Mouse (Mus musculus) liver, adult 2 months (tissue): ENCODE results near the gene Actl10. TPM values are rescaled to one million over a fixed set of nuclear protein-coding genes. Genes with fewer than 3 reads are reported as not detected.

Experiments
- DNase-seq: peaks from one replicate; pipeline ENCODE4 v3.0.0-alpha.2; 2011; ENCODE audit warnings: low read depth, low spot score; ENCODE audit errors: extremely low read depth
- H3K27ac ChIP-seq: fragments of 200-500 bp; replicated peaks from 2 replicates; pipeline ENCODE4 v1.5.1; 2012; ENCODE audit warnings: low read depth, mild to moderate bottlenecking, control low read depth, inconsistent platforms, low read length; ENCODE audit not compliant: insufficient read depth
- H3K27me3 ChIP-seq: fragments of 200-500 bp; 2 replicates; pipeline ENCODE4 v1.6.1; 2012; ENCODE audit warnings: mild to moderate bottlenecking, moderate library complexity, low read length, inconsistent platforms; ENCODE audit not compliant: control insufficient read depth, insufficient read depth
- H3K36me3 ChIP-seq: fragments of 200-500 bp; 2 replicates; pipeline ENCODE4 v1.6.1; 2012; ENCODE audit warnings: low read length, inconsistent platforms; ENCODE audit not compliant: control insufficient read depth, insufficient read depth
- H3K4me1 ChIP-seq: fragments of 200-500 bp; 2 replicates; pipeline ENCODE4 v1.6.1; 2011; ENCODE audit warnings: low read length; ENCODE audit not compliant: control insufficient read depth, insufficient read depth
- H3K4me3 ChIP-seq: fragments of 200-500 bp; 2 replicates; pipeline ENCODE4 v1.5.1; 2011; ENCODE audit warnings: low read depth, mild to moderate bottlenecking, control low read depth, low read length, moderate library complexity; ENCODE audit not compliant: insufficient read depth
- H3K79me2 ChIP-seq: fragments of 200-500 bp; 2 replicates; pipeline ENCODE4 v1.6.1; 2012; ENCODE audit warnings: inconsistent platforms, mild to moderate bottlenecking, low read length, moderate library complexity; ENCODE audit not compliant: control insufficient read depth, insufficient read depth
- H3K9ac ChIP-seq: fragments of 200-500 bp; 2 replicates; pipeline ENCODE4 v1.6.1; 2012; ENCODE audit warnings: low read depth, mild to moderate bottlenecking, control low read depth, inconsistent platforms, low read length
- CTCF ChIP-seq: fragments of 200-500 bp; IDR thresholded peaks from 2 replicates; pipeline ENCODE4 v1.5.1; 2011; ENCODE audit warnings: low read depth, low read length, control low read depth
- POLR2A ChIP-seq: fragments of 200-500 bp; IDR thresholded peaks from 2 replicates; pipeline ENCODE4 v1.6.1; 2011; ENCODE audit warnings: low read length, control low read depth; ENCODE audit not compliant: insufficient read depth; ENCODE audit errors: extremely low read depth
- WGBS: fragments of 180-500 bp; shearing (Covaris S2); methylation state at CpG from one replicate; pipeline ENCODE4 v1.1.7; 2018; 5-methylcytosine and 5-hydroxymethylcytosine counted together
- polyA plus RNA-seq: library from polyadenylated mRNA; depleted of rRNA; stranded (reverse); fragments of >200 nt; gene quantifications from 2 replicates; pipeline ENCODE4 v1.2.3, GENCODE M21; 2012
- total RNA-seq: library from RNA; depleted of rRNA; stranded (reverse); fragments of >200 nt; gene quantifications from 2 replicates; pipeline ENCODE4 v1.2.3, GENCODE M21; 2014

The Actl10 gene
- total and polyA plus RNA-seq, 2 experiments = 0.09 TPM; not detected in 1

DNA sequence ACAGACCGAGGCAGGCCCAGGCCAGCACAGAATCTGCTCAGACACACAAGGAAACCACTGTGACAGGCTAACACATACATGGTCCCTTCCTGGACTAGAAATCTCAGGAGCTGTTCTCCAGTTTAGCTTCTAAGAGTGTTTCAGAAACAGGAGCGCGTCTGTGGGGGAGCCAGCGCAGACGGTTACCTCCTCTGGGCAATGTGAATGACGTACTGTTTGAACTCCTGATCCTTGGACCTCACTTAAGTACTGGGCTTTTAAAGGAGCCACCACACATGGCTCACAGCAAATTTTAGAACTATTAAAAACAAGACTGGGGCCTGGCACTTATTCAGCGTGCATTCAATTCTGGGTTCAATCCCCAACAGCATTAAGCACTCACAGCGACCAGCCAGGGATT is 15.1 kb downstream of the Actl10 start:
- H3K9ac ChIP-seq = peak overlapping the region; percentile 69
- H3K4me1 ChIP-seq = peaks cover 2% of the 10 kb centered on the region; the same call in 1 of the 2 replicates
- peak; percentile 73 for DNase-seq
- no peaks in the 10 kb centered on the region for H3K79me2 ChIP-seq
- H3K27me3 ChIP-seq = no peaks in the 10 kb centered on the region
- TF ChIP-seq POLR2A = no peak
- TF ChIP-seq CTCF = no peak
- WGBS = 37% methylated on average over 8 of the region's 8 CpGs
- peak overlapping the region; percentile 14; the same call in 1 of the 2 replicates for H3K4me3 ChIP-seq
- no peaks in the 10 kb centered on the region for H3K36me3 ChIP-seq
- H3K27ac ChIP-seq = no peak overlapping the region

DNA sequence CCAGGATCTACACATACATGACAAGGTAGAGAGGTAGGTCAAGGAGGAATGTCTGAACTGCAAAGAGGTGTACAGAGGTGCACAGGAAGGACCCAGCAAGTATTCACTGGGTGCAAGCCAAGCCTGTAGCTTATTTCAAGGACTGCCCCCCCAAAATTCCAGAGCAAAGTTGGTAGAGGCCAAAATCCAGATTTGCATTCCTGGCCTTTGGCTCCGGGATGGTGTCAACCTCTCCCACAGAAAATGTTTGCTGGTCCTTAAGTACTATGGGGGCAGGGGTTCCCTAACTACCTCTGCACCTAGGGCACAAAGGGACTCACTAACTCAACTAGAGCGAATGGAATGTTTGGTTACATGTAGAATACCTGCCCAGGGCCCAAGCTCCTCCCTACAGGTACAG is 16.2 kb downstream of the Actl10 start:
- no peaks in the 10 kb centered on the region for H3K27me3 ChIP-seq
- no peak for DNase-seq
- 58% methylated on average over 2 of the region's 2 CpGs for WGBS
- no peaks in the 10 kb centered on the region for H3K79me2 ChIP-seq
- no peak overlapping the region for H3K4me3 ChIP-seq
- H3K27ac ChIP-seq = no peak overlapping the region
- no peaks in the 10 kb centered on the region for H3K36me3 ChIP-seq
- no peak for TF ChIP-seq CTCF
- TF ChIP-seq POLR2A = no peak
- peaks cover 2% of the 10 kb centered on the region; the same call in 1 of the 2 replicates for H3K4me1 ChIP-seq
- no peak overlapping the region for H3K9ac ChIP-seq

DNA sequence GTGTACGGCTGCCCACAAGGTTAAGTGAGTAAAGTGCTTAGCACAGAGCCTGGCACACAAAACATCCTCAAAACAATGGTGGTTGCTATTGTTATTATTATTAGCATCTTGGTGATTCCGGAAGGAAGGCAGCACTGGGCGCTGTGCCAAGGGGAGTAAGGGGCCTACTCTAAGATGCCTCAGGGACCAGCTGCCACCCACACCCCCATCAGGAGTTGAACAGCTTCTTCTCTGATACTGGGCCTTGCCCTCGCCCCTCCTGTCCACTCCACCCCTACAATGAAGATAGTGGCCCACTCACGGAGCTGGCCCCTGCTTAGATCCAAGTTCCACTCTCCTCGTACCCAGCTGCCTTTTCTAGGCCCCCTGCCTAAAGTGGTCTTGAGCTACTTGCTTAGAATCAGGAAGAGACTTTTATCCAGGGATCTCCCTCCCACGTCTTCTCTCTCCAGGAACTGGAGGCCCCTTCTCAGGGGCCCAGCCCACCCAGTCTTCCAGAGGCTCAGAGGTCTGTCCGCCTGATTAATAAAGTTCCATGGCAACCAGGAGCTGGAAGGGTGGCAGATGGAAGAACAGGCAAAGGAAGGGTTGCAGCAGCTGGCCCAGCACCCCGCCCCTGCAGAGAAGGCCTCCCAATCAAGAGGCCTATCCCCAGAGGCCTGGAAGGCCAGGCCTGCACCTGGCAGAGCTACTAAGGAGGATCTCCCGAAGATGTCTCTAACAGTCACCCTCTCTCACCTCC is 16.9 kb downstream of the Actl10 start:
- 65% methylated on average over 10 of the region's 10 CpGs for WGBS
- peaks cover 2% of the 10 kb centered on the region; the same call in 1 of the 2 replicates for H3K4me1 ChIP-seq
- H3K27me3 ChIP-seq = no peaks in the 10 kb centered on the region
- TF ChIP-seq CTCF (no peak), POLR2A (no peak)
- H3K27ac ChIP-seq = peak overlapping the region; percentile 1; the same call in 1 of the 2 replicates
- H3K36me3 ChIP-seq = no peaks in the 10 kb centered on the region
- peak overlapping the region; percentile 57; the same call in 1 of the 2 replicates for H3K9ac ChIP-seq
- no peak for DNase-seq
- no peaks in the 10 kb centered on the region for H3K79me2 ChIP-seq
- peak overlapping the region; percentile 47 for H3K4me3 ChIP-seq

DNA sequence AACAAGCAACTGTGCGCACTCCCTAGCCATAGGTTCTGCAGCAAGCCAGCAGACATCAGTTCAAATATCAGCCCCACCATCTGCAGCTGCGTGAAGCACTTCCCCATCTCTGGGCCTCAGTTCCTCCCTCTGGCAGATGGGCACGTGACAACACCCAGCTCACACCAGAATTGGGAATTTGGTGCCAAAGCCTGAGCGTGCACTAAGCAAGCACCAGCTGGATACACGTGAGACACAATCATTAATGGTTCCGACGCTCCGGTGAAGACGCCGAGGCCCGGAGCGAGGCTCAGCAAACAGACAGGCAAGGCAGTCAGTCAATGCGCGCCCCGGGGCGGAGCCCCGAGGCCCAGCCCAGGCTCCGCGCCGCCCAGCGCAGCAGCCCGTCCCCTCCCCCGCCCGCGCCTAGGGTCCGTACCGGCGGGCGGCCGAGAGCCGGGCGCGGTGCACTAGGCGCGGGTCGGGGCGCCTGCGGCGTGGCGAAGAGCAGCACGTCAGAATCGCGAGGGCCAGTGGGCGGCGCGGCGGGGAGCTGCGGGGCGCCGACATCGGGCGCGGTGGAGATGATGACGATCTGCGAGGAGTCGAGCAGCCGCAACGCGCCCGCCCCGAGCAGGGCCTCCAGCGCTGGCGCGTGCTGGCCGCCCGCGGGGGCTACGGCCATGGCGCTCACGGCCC is 17.6 kb downstream of the Actl10 start:
- H3K79me2 ChIP-seq = no peaks in the 10 kb centered on the region
- H3K27me3 ChIP-seq = no peaks in the 10 kb centered on the region
- H3K4me3 ChIP-seq = peak overlapping the region; percentile 47
- WGBS = under 1% methylated on average over 67 of the region's 70 CpGs
- peak overlapping the region; percentile 1; the same call in 1 of the 2 replicates for H3K27ac ChIP-seq
- peaks cover 2% of the 10 kb centered on the region; the same call in 1 of the 2 replicates for H3K4me1 ChIP-seq
- no peak for TF ChIP-seq POLR2A
- TF ChIP-seq CTCF = no peak
- DNase-seq = peak; percentile 78
- H3K9ac ChIP-seq = peak overlapping the region; percentile 57
- H3K36me3 ChIP-seq = no peaks in the 10 kb centered on the region

DNA sequence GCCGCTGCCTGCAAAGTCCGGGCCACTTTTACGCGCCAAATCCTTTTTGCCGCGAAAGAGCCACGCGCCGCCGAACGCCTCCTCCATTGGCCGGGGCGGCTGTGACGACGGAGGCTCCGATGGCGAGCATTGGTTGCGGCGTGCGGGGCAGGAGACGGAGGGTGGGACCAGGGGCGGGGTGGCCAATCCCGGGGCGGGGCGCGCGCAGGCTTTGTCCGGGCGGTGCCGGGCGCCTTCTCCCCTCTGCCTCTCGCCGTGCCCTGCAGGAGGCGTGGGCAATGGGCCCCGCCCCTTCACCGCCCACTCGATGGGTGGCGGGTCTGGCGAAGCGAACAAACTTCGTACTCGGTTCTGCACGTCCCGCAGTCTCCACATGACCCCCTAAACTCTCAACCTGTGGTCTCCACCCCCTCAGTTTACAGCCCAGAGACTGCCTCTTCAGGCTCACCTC is 18.3 kb downstream of the Actl10 start, which contains the start of gene E2f1:
TSS of gene E2f1 (minus strand) at position 57 of the 451 bp plus-strand sequence.
- H3K4me3 ChIP-seq = peak within 1 kb of the TSS; percentile 47
- peak; percentile 79 for DNase-seq
- H3K27ac ChIP-seq = peak within 1 kb of the TSS; percentile 1; the same call in 1 of the 2 replicates
- H3K79me2 ChIP-seq = no peaks in the 10 kb centered on the region
- no peaks in the 10 kb centered on the region for H3K27me3 ChIP-seq
- H3K9ac ChIP-seq = peak within 1 kb of the TSS; percentile 57
- 3% methylated on average over 43 of the region's 44 CpGs for WGBS
- no peaks in the 10 kb centered on the region for H3K36me3 ChIP-seq
- H3K4me1 ChIP-seq = peaks cover 2% of the 10 kb centered on the region; the same call in 1 of the 2 replicates
- TF ChIP-seq POLR2A = no peak
- 0 out of 2 replicates have a peak, but pooled peaks have one; percentile 2 for TF ChIP-seq CTCF
